Mouse (Mus musculus) embryonic fibroblast, embryonic 13.5 days (primary cell): ENCODE results near the gene Rnf152. TPM values are rescaled to one million over a fixed set of nuclear protein-coding genes. Genes with fewer than 3 reads are reported as not detected.

Experiments used
- H3K27ac ChIP-seq: 2 replicates; pipeline ENCODE4 v1.5.1; 2012; ENCODE audit warnings: low read length, control low read depth, inconsistent platforms; ENCODE audit not compliant: insufficient read depth
- H3K4me1 ChIP-seq: 2 replicates; pipeline ENCODE4 v1.6.1; 2011; ENCODE audit warnings: low read length; ENCODE audit not compliant: control insufficient read depth, insufficient read depth
- H3K4me3 ChIP-seq: 2 replicates; pipeline ENCODE4 v1.5.1; 2011; ENCODE audit warnings: mild to moderate bottlenecking, control low read depth, low read length; ENCODE audit not compliant: insufficient read depth
- CTCF ChIP-seq: IDR thresholded peaks from 2 replicates; pipeline ENCODE4 v1.5.1; 2011; ENCODE audit warnings: mild to moderate bottlenecking, control low read depth, low read length, moderate library complexity, borderline replicate concordance; ENCODE audit not compliant: insufficient read depth
- POLR2A ChIP-seq: IDR thresholded peaks from 2 replicates; pipeline ENCODE4 v1.6.1; 2011; ENCODE audit warnings: low read depth, mild to moderate bottlenecking, control low read depth, low read length, moderate library complexity
- polyA plus RNA-seq: library from polyadenylated mRNA; stranded (reverse); fragments of >200 nt; gene quantifications from 2 replicates; pipeline ENCODE4 v1.2.4, GENCODE M21; 2011; ENCODE audit warnings: low read depth; ENCODE audit not compliant: missing spikeins, insufficient read length

Rnf152 gene
- 0.17 and 0.60 TPM in 2 replicates for polyA plus RNA-seq

- H3K27ac ChIP-seq: no peak within 1 kb of the TSS
- H3K4me3 ChIP-seq: peak within 1 kb of the TSS; percentile 80
- TF ChIP-seq POLR2A (no peak), CTCF (0 out of 2 replicates have a peak, but pooled peaks have one; percentile 1)
- no peaks in the 10 kb centered on the region for H3K4me1 ChIP-seq
These were observed at the start of gene Rnf152 for GRCm38 (mm10) chr1:105356291-105357011. TSS of gene Rnf152 (minus strand) at chr1:105356710.

- H3K4me1 ChIP-seq: no peaks in the 10 kb centered on the region
- H3K27ac ChIP-seq: no peak overlapping the region
- TF ChIP-seq POLR2A (no peak), CTCF (no peak)
- H3K4me3 ChIP-seq: no peak overlapping the region
These were observed 46.3 kb upstream of the Rnf152 start for GRCm38 (mm10) chr1:105402853-105403252.

GRCm38 (mm10) chr1:105384141-105384937, 27.8 kb upstream of the Rnf152 start:
- H3K4me3 ChIP-seq: no peak overlapping the region
- TF ChIP-seq CTCF (no peak), POLR2A (no peak)
- peaks cover 4% of the 10 kb centered on the region for H3K4me1 ChIP-seq
- H3K27ac ChIP-seq: no peak overlapping the region

- TF ChIP-seq CTCF (no peak), POLR2A (no peak)
- Histone ChIP-seq H3K4me1 (no peaks in the 10 kb centered on the region), H3K27ac (no peak overlapping the region), H3K4me3 (no peak overlapping the region)
These were observed 21.0 kb upstream of the Rnf152 start for GRCm38 (mm10) chr1:105377546-105377945.

- H3K27ac ChIP-seq: no peak overlapping the region
- no peaks in the 10 kb centered on the region for H3K4me1 ChIP-seq
- no peak overlapping the region for H3K4me3 ChIP-seq
- no peak for TF ChIP-seq POLR2A
- TF ChIP-seq CTCF: no peak
These were observed 18.1 kb upstream of the Rnf152 start for GRCm38 (mm10) chr1:105374618-105375017.

GRCm38 (mm10) chr1:105362701-105363100, 6.2 kb upstream of the Rnf152 start:
- no peak overlapping the region for H3K4me3 ChIP-seq
- H3K27ac ChIP-seq: no peak overlapping the region
- TF ChIP-seq CTCF: 0 out of 2 replicates have a peak, but pooled peaks have one; percentile 16
- TF ChIP-seq POLR2A: no peak
- 0 out of 2 replicates have a peak, but pooled peaks cover under 1% of the 10 kb centered on the region for H3K4me1 ChIP-seq

GRCm38 (mm10) chr1:105358896-105359295, 2.4 kb upstream of the Rnf152 start:
- no peak overlapping the region for H3K4me3 ChIP-seq
- H3K27ac ChIP-seq: no peak overlapping the region
- TF ChIP-seq CTCF: no peak
- TF ChIP-seq POLR2A: no peak
- no peaks in the 10 kb centered on the region for H3K4me1 ChIP-seq

- H3K4me3 ChIP-seq: peak overlapping the region; percentile 80
- TF ChIP-seq POLR2A (no peak), CTCF (no peak)
- no peaks in the 10 kb centered on the region for H3K4me1 ChIP-seq
- H3K27ac ChIP-seq: no peak overlapping the region
These were observed 610 bp downstream of the Rnf152 start for GRCm38 (mm10) chr1:105355910-105356290.

- H3K4me3 ChIP-seq: peak overlapping the region; percentile 80
- no peak overlapping the region for H3K27ac ChIP-seq
- no peaks in the 10 kb centered on the region for H3K4me1 ChIP-seq
- no peak for TF ChIP-seq POLR2A
- no peak for TF ChIP-seq CTCF
These were observed 1.3 kb downstream of the Rnf152 start for GRCm38 (mm10) chr1:105354901-105355891.
